Mouse (Mus musculus) liver, embryonic 14.5 days (tissue): ENCODE data around the gene Tm9sf4. TPM values are rescaled to one million over a fixed set of nuclear protein-coding genes. Genes with fewer than 3 reads are reported as not detected.

ENCODE experiments used
- ATAC-seq: fragments of 200-750 bp; cut with Nextera tagmentation; 2 replicates; pipeline ENCODE4 v1.8.0; 2017; ENCODE audit warnings: moderate number of reproducible peaks, mild to moderate bottlenecking, moderate library complexity; ENCODE audit not compliant: insufficient read depth
- DNase-seq, 3 experiments: peaks; one replicate each; pipeline ENCODE4 v3.0.0-alpha.2; 2012 to 2013; ENCODE audit warnings: low read depth in 3 of 3, low spot score in 3 of 3
- H3K27ac ChIP-seq: fragments of 300-500 bp; sonication (generic); 2 replicates; pipeline ENCODE4 v1.5.1; 2014; ENCODE audit warnings: moderate library complexity, mild to moderate bottlenecking, control low read depth, inconsistent platforms
- H3K27me3 ChIP-seq: fragments of 300-500 bp; sonication (generic); 2 replicates; pipeline ENCODE4 v1.6.1; 2014; ENCODE audit warnings: mild to moderate bottlenecking, low read length, moderate library complexity; ENCODE audit not compliant: control insufficient read depth, insufficient read depth
- H3K36me3 ChIP-seq: fragments of 300-500 bp; sonication (generic); replicated peaks from 2 replicates; pipeline ENCODE4 v1.6.1; 2014; ENCODE audit warnings: low read depth; ENCODE audit not compliant: control insufficient read depth, insufficient read depth
- H3K4me1 ChIP-seq, 2 experiments: fragments of 200-500 bp in 1 of 2; fragments of 300-500 bp in 1 of 2; sonication (generic) in 1 of 2; replicated peaks; 2 replicates each; pipeline ENCODE4 v1.6.1; 2012 to 2014; ENCODE audit warnings: antibody characterized with exemption in 1 of 2, inconsistent platforms in 1 of 2, low read length in 1 of 2; ENCODE audit not compliant: control insufficient read depth in 2 of 2, insufficient read depth in 2 of 2
- H3K4me2 ChIP-seq: fragments of 300-500 bp; sonication (generic); 2 replicates; pipeline ENCODE4 v1.6.1; 2014; ENCODE audit warnings: low read depth, mild to moderate bottlenecking, control low read depth, moderate library complexity
- H3K4me3 ChIP-seq, 2 experiments: fragments of 200-500 bp in 1 of 2; fragments of 300-500 bp in 1 of 2; sonication (generic) in 1 of 2; 2 replicates each; pipeline ENCODE4 v1.5.1; 2012 to 2014; ENCODE audit warnings: low read depth in 2 of 2, low read length in 2 of 2, mild to moderate bottlenecking in 2 of 2, control low read depth in 1 of 2, inconsistent platforms in 1 of 2, moderate library complexity in 1 of 2; ENCODE audit not compliant: insufficient read depth in 1 of 2
- H3K9ac ChIP-seq: fragments of 300-500 bp; sonication (generic); replicated peaks from 2 replicates; pipeline ENCODE4 v1.6.1; 2014; ENCODE audit warnings: mild to moderate bottlenecking, control low read depth, moderate library complexity
- H3K9me3 ChIP-seq: fragments of 300-500 bp; sonication (generic); 2 replicates; pipeline ENCODE4 v1.6.1; 2016; ENCODE audit warnings: low read length, mixed read lengths; ENCODE audit not compliant: control insufficient read depth
- CTCF ChIP-seq: IDR thresholded peaks from 2 replicates; pipeline ENCODE4 v1.5.1; 2016; ENCODE audit warnings: antibody characterized with exemption, low read depth, control low read depth
- EP300 ChIP-seq: IDR thresholded peaks from 2 replicates; pipeline ENCODE4 v1.6.1; 2016; ENCODE audit warnings: antibody characterized with exemption, low read depth
- WGBS: fragments of 180-500 bp; shearing (Covaris S2); extraction: QIAGEN DNeasy Blood & Tissue Kit; methylation state at CpG from one replicate; pipeline ENCODE4 v1.1.7; 2014; ENCODE audit not compliant: insufficient replicate concordance; 5-methylcytosine and 5-hydroxymethylcytosine counted together
- polyA plus RNA-seq, 2 experiments: library from polyadenylated mRNA; depleted of rRNA in 1 of 2; stranded (reverse) in 1 of 2; unstranded in 1 of 2; fragments of >200 nt; fragmentation: Nextera tagmentation in 1 of 2; extraction: Ambion mirVana in 1 of 2; gene quantifications; 2 replicates each; pipeline versions ENCODE4 v1.2.1 to v1.2.3; 2012 to 2014

Tm9sf4 gene
- polyA plus RNA-seq, 2 experiments = 13.0 to 23.7 TPM

GRCm38 (mm10) chr2:153241250-153242014 lies 80.3 kb downstream of the Tm9sf4 start, which contains the start of the genes Plagl2 and Pofut1:
Gene Plagl2, minus strand, starts transcription at chr2:153241426.
Gene Pofut1, plus strand, starts transcription at chr2:153241533.
- Histone ChIP-seq H3K27ac (peak within 1 kb of the TSS; percentile 88), H3K9ac (peak within 1 kb of the TSS; percentile 97), H3K9me3 (no peaks in the 10 kb centered on the region), H3K36me3 (peaks cover 35% of the 10 kb centered on the region), H3K27me3 (no peaks in the 10 kb centered on the region), H3K4me2 (peak within 1 kb of the TSS; percentile 97), H3K4me3 (peak within 1 kb of the TSS; percentile 88 to 92), H3K4me1 (peaks cover 31 to 33% of the 10 kb centered on the region in 2 experiments)
- WGBS = under 1% methylated on average over 71 of the region's 72 CpGs
- DNase-seq (peak; percentile 86 to 89 (median 88)), ATAC-seq (peak; percentile 93)
- TF ChIP-seq CTCF = peak; percentile 66
- TF ChIP-seq EP300 = no peak

- Histone ChIP-seq H3K9ac (peak overlapping the region; percentile 97), H3K27ac (peak overlapping the region; percentile 32), H3K9me3 (no peaks in the 10 kb centered on the region), H3K4me1 (peaks cover 28 to 31% of the 10 kb centered on the region in 2 experiments), H3K4me3 (peak overlapping the region; percentile 88 to 92), H3K4me2 (peak overlapping the region; percentile 84), H3K36me3 (peaks cover 28% of the 10 kb centered on the region), H3K27me3 (no peaks in the 10 kb centered on the region)
- ATAC-seq (no peak), DNase-seq (no peak)
- 53% methylated on average over 6 of the region's 6 CpGs for WGBS
- no peak for TF ChIP-seq CTCF
- TF ChIP-seq EP300 = no peak
These were observed 81.1 kb downstream of the Tm9sf4 start for GRCm38 (mm10) chr2:153242156-153242555.

GRCm38 (mm10) chr2:153249751-153250150 lies 88.6 kb downstream of the Tm9sf4 start:
- DNase-seq (no peak), ATAC-seq (no peak)
- H3K36me3 ChIP-seq = peaks cover 40% of the 10 kb centered on the region
- no peaks in the 10 kb centered on the region for H3K4me1 ChIP-seq
- WGBS = 72% methylated on average over 5 of the region's 5 CpGs
- H3K9me3 ChIP-seq = no peaks in the 10 kb centered on the region
- H3K4me3 ChIP-seq = no peak overlapping the region
- no peak overlapping the region for H3K9ac ChIP-seq
- H3K27me3 ChIP-seq = no peaks in the 10 kb centered on the region
- H3K27ac ChIP-seq = no peak overlapping the region
- no peak overlapping the region for H3K4me2 ChIP-seq
- no peak for TF ChIP-seq EP300
- no peak for TF ChIP-seq CTCF

- ATAC-seq (no peak), DNase-seq (no peak)
- H3K27me3 ChIP-seq = no peaks in the 10 kb centered on the region
- H3K27ac ChIP-seq = no peak overlapping the region
- H3K36me3 ChIP-seq = peaks cover 13% of the 10 kb centered on the region
- H3K9ac ChIP-seq = no peak overlapping the region
- H3K4me3 ChIP-seq = no peak overlapping the region
- H3K4me2 ChIP-seq = no peak overlapping the region
- H3K9me3 ChIP-seq = no peaks in the 10 kb centered on the region
- WGBS = 80% methylated on average over 2 of the region's 2 CpGs
- no peak for TF ChIP-seq CTCF
- no peak for TF ChIP-seq EP300
- H3K4me1 ChIP-seq = peaks cover 26 to 29% of the 10 kb centered on the region in 2 experiments
These were observed 95.5 kb downstream of the Tm9sf4 start for GRCm38 (mm10) chr2:153256604-153257003.
